13 mouse cellular contexts compared by ENCODE assay signal in genomic region chr7:119985279-119985912, GRCm38 (mm10).
DNase-seq lines count a peak whose midpoint lies in the region; ATAC-seq lines count a peak whose summit lies in the region.
"Had no signal": no experiment of that assay in that cellular context is flagged by ENCODE, and none has a peak within 500 bp of the region (broad histone marks: within the 10 kb centered on the region; RNA-seq: fewer than 3 reads in every experiment).

No protein-coding gene starts in this region.

- H3K27me3 ChIP-seq in heart, embryonic 14.5 days (ENCODE audit: control insufficient read depth, insufficient read depth, low read length), result no peaks in the 10 kb centered on the region
- H3K27me3 ChIP-seq: neural tube, embryonic 12.5 days had no signal

- peak overlapping the region; percentile 6 to 53 for H3K27ac ChIP-seq in heart, embryonic 14.5 days (replicated peaks in 1 of 2; ENCODE audit: control insufficient read depth in 1 of 2, insufficient read depth in 1 of 2, low read depth in 2 of 2, low read length in 2 of 2)
- H3K27ac ChIP-seq: kidney, postnatal 0 days; midbrain, embryonic 10.5 days; neural tube, embryonic 12.5 days had no signal

- H3K9me3 ChIP-seq in heart, embryonic 14.5 days (ENCODE audit: control insufficient read depth, low read length), result no peaks in the 10 kb centered on the region
- H3K9me3 ChIP-seq: midbrain, embryonic 10.5 days; neural tube, embryonic 12.5 days had no signal

- no peaks in the 10 kb centered on the region for H3K36me3 ChIP-seq in heart, embryonic 14.5 days (ENCODE audit: control insufficient read depth, insufficient read depth, low read length)
- H3K36me3 ChIP-seq: midbrain, embryonic 10.5 days; neural tube, embryonic 12.5 days had no signal

- ATAC-seq in heart, embryonic 14.5 days (ENCODE audit: insufficient number of reproducible peaks, insufficient read depth, low FRiP score, low read depth), result no peak
- no peak for ATAC-seq in megakaryocyte progenitor cell, adult 5-6 weeks (replicated peaks; ENCODE audit: poor library complexity)
- ATAC-seq: hindbrain, embryonic 16.5 days; liver, postnatal 0 days had no signal

- 51% methylated on average over 3 of the region's 3 CpGs for WGBS in heart, embryonic 14.5 days

- peak; percentile 21 for DNase-seq in cerebellum, adult 9-10 months
- DNase-seq in cerebellum, adult 11 months, result no peak
- DNase-seq in heart, postnatal 25 days (ENCODE audit: low spot score), result no peak
- DNase-seq in gastrocnemius, postnatal 14 days, result peak; percentile 8
- peak; percentile 55 for DNase-seq in layer of hippocampus, adult 9-11 months
- no peak for DNase-seq in yolk sac, embryonic 10.5 days (ENCODE audit: low spot score)
- DNase-seq: liver, postnatal 0 days had no signal

- intact Hi-C loops in heart, postnatal 25 days (cut with DNase I), result no loop called here
- intact Hi-C loops in gastrocnemius, postnatal 14 days (cut with DNase I; ENCODE audit: low total_unique reads), result no loop called here

- no peak overlapping the region for H3K4me3 ChIP-seq in heart, embryonic 14.5 days (ENCODE audit: control insufficient read depth in 1 of 2, insufficient read depth in 1 of 2, low read depth in 1 of 2, low read length in 2 of 2)
- H3K4me3 ChIP-seq: midbrain, embryonic 10.5 days; neural tube, embryonic 12.5 days had no signal

- H3K4me2 ChIP-seq in heart, embryonic 14.5 days (ENCODE audit: low read length), result no peak overlapping the region
- H3K4me2 ChIP-seq: neural tube, embryonic 12.5 days had no signal

- H3K9ac ChIP-seq in heart, embryonic 14.5 days (ENCODE audit: low read length), result no peak overlapping the region
- H3K9ac ChIP-seq: liver, postnatal 0 days; neural tube, embryonic 12.5 days had no signal

- no peaks in the 10 kb centered on the region; a peak in 1 of 4 replicates for H3K4me1 ChIP-seq in heart, embryonic 14.5 days (ENCODE audit: control insufficient read depth in 2 of 2, insufficient read depth in 2 of 2, low read length in 2 of 2)
- H3K4me1 ChIP-seq: midbrain, embryonic 10.5 days; neural tube, embryonic 12.5 days had no signal

Comparison
In these comparisons a context has a peak if more than half of its experiments do, and no peak if none do; other contexts are left out.
1. DNase-seq: peak in cerebellum, adult 9-10 months (single experiment), gastrocnemius, postnatal 14 days (single experiment) and layer of hippocampus, adult 9-11 months (single experiment); none in cerebellum, adult 11 months (single experiment), heart, postnatal 25 days (single experiment) and yolk sac, embryonic 10.5 days (single experiment).